Mouse (Mus musculus): ENCODE data around the gene Mto1. TPM values are rescaled to one million over a fixed set of nuclear protein-coding genes. Genes with fewer than 3 reads are reported as not detected.

Gene Mto1
- polyA plus RNA-seq, 1 experiment from 2014 or later, result 22.1 TPM

GRCm38 (mm10) chr9:78442579-78443392 is 5.2 kb upstream of the Mto1 start, which contains the start of gene Cgas:
Cgas (minus strand) TSS chr9:78443237.
- under 1% methylated on average over 80 of the region's 81 CpGs for WGBS
- Histone ChIP-seq H3K9ac (peak within 1 kb of the TSS; percentile 49), H3K4me2 (replicated peaks) (peak within 1 kb of the TSS; percentile 70), H3K36me3 (no peaks in the 10 kb centered on the region), H3K4me1 (no peaks in the 10 kb centered on the region; the same call in 1 of the 2 replicates), H3K27ac (no peak within 1 kb of the TSS), H3K4me3 (peak within 1 kb of the TSS; percentile 38), H3K9me3 (no peaks in the 10 kb centered on the region), H3K27me3 (peaks cover 68% of the 10 kb centered on the region)
- ATAC-seq (ENCODE audit: insufficient number of reproducible peaks, insufficient read depth, low FRiP score, low TSS enrichment), result no peak

GRCm38 (mm10) chr9:78447606-78447972 is 419 bp upstream of the Mto1 start:
- no peaks in the 10 kb centered on the region for H3K9me3 ChIP-seq
- peaks cover 9% of the 10 kb centered on the region for H3K36me3 ChIP-seq
- peak overlapping the region; percentile 92; the same call in 1 of the 2 replicates for H3K9ac ChIP-seq
- peak overlapping the region; percentile 99 for H3K4me3 ChIP-seq
- 31% methylated on average over 9 of the region's 9 CpGs for WGBS
- H3K4me1 ChIP-seq, result peaks cover 6% of the 10 kb centered on the region; the same call in 1 of the 2 replicates
- ATAC-seq (ENCODE audit: insufficient number of reproducible peaks, insufficient read depth, low FRiP score, low TSS enrichment), result 0 out of 2 replicates have a peak, but pooled peaks have one; percentile 42
- peak overlapping the region; percentile 64 for H3K4me2 ChIP-seq (replicated peaks)
- no peak overlapping the region for H3K27ac ChIP-seq
- peaks cover 32% of the 10 kb centered on the region for H3K27me3 ChIP-seq

- Histone ChIP-seq H3K36me3 (peaks cover 30% of the 10 kb centered on the region), H3K4me1 (0 out of 2 replicates have a peak, but pooled peaks cover 6% of the 10 kb centered on the region), H3K27ac (no peak overlapping the region), H3K4me2 (replicated peaks) (no peak overlapping the region), H3K27me3 (peaks cover 7% of the 10 kb centered on the region), H3K9ac (no peak overlapping the region), H3K4me3 (no peak overlapping the region), H3K9me3 (no peaks in the 10 kb centered on the region)
- 72% methylated on average over 5 of the region's 5 CpGs for WGBS
- no peak for ATAC-seq (ENCODE audit: insufficient number of reproducible peaks, insufficient read depth, low FRiP score, low TSS enrichment)
Measured at GRCm38 (mm10) chr9:78450404-78450803, 2.4 kb downstream of the Mto1 start.

- Histone ChIP-seq H3K36me3 (peaks cover 30% of the 10 kb centered on the region), H3K4me1 (0 out of 2 replicates have a peak, but pooled peaks cover 6% of the 10 kb centered on the region), H3K27me3 (peaks cover 2% of the 10 kb centered on the region; the same call in 1 of the 2 replicates), H3K4me2 (replicated peaks) (no peak overlapping the region), H3K9me3 (no peaks in the 10 kb centered on the region), H3K4me3 (no peak overlapping the region), H3K27ac (no peak overlapping the region), H3K9ac (no peak overlapping the region)
- no peak for ATAC-seq (ENCODE audit: insufficient number of reproducible peaks, insufficient read depth, low FRiP score, low TSS enrichment)
- 81% methylated on average over 4 of the region's 4 CpGs for WGBS
Measured at GRCm38 (mm10) chr9:78451382-78451781, 3.4 kb downstream of the Mto1 start.

- H3K27me3 ChIP-seq, result no peaks in the 10 kb centered on the region
- no peaks in the 10 kb centered on the region for H3K9me3 ChIP-seq
- no peaks in the 10 kb centered on the region for H3K4me1 ChIP-seq
- ATAC-seq (ENCODE audit: insufficient number of reproducible peaks, insufficient read depth, low FRiP score, low TSS enrichment), result no peak
- 89% methylated on average over 8 of the region's 8 CpGs for WGBS
- H3K27ac ChIP-seq, result no peak overlapping the region
- no peak overlapping the region for H3K9ac ChIP-seq
- no peak overlapping the region for H3K4me2 ChIP-seq (replicated peaks)
- H3K4me3 ChIP-seq, result no peak overlapping the region
- H3K36me3 ChIP-seq, result peaks cover 62% of the 10 kb centered on the region
Measured at GRCm38 (mm10) chr9:78457026-78457425, 9.0 kb downstream of the Mto1 start.

- H3K9ac ChIP-seq, result no peak overlapping the region
- H3K27ac ChIP-seq, result no peak overlapping the region
- peaks cover 59% of the 10 kb centered on the region for H3K36me3 ChIP-seq
- no peaks in the 10 kb centered on the region for H3K4me1 ChIP-seq
- 90% methylated on average over 4 of the region's 4 CpGs for WGBS
- H3K4me3 ChIP-seq, result no peak overlapping the region
- H3K9me3 ChIP-seq, result no peaks in the 10 kb centered on the region
- no peak for ATAC-seq (ENCODE audit: insufficient number of reproducible peaks, insufficient read depth, low FRiP score, low TSS enrichment)
- H3K4me2 ChIP-seq (replicated peaks), result no peak overlapping the region
- H3K27me3 ChIP-seq, result no peaks in the 10 kb centered on the region
Measured at GRCm38 (mm10) chr9:78463337-78463736, 15.3 kb downstream of the Mto1 start.

GRCm38 (mm10) chr9:78465725-78466124 is 17.7 kb downstream of the Mto1 start:
- no peaks in the 10 kb centered on the region for H3K27me3 ChIP-seq
- WGBS, result 91% methylated on average over 3 of the region's 3 CpGs
- no peak overlapping the region for H3K4me2 ChIP-seq (replicated peaks)
- H3K4me1 ChIP-seq, result no peaks in the 10 kb centered on the region
- no peaks in the 10 kb centered on the region for H3K9me3 ChIP-seq
- ATAC-seq (ENCODE audit: insufficient number of reproducible peaks, insufficient read depth, low FRiP score, low TSS enrichment), result no peak
- H3K4me3 ChIP-seq, result no peak overlapping the region
- peaks cover 50% of the 10 kb centered on the region for H3K36me3 ChIP-seq
- no peak overlapping the region for H3K27ac ChIP-seq
- H3K9ac ChIP-seq, result no peak overlapping the region

GRCm38 (mm10) chr9:78473588-78473987 is 25.6 kb downstream of the Mto1 start:
- H3K9ac ChIP-seq, result no peak overlapping the region
- no peak for ATAC-seq (ENCODE audit: insufficient number of reproducible peaks, insufficient read depth, low FRiP score, low TSS enrichment)
- H3K27ac ChIP-seq, result no peak overlapping the region
- no peaks in the 10 kb centered on the region for H3K27me3 ChIP-seq
- WGBS, result 84% methylated on average over 8 of the region's 8 CpGs
- no peaks in the 10 kb centered on the region for H3K4me1 ChIP-seq
- H3K4me3 ChIP-seq, result no peak overlapping the region
- peaks cover 48% of the 10 kb centered on the region for H3K36me3 ChIP-seq
- no peak overlapping the region for H3K4me2 ChIP-seq (replicated peaks)
- H3K9me3 ChIP-seq, result no peaks in the 10 kb centered on the region

GRCm38 (mm10) chr9:78474270-78474669 is 26.3 kb downstream of the Mto1 start:
- 83% methylated on average over 2 of the region's 2 CpGs for WGBS
- Histone ChIP-seq H3K9ac (no peak overlapping the region), H3K36me3 (peaks cover 55% of the 10 kb centered on the region), H3K27ac (no peak overlapping the region), H3K4me3 (no peak overlapping the region), H3K9me3 (no peaks in the 10 kb centered on the region), H3K4me2 (replicated peaks) (no peak overlapping the region), H3K27me3 (no peaks in the 10 kb centered on the region), H3K4me1 (peaks cover 6% of the 10 kb centered on the region; the same call in 1 of the 2 replicates)
- ATAC-seq (ENCODE audit: insufficient number of reproducible peaks, insufficient read depth, low FRiP score, low TSS enrichment), result no peak

- ATAC-seq (ENCODE audit: insufficient number of reproducible peaks, insufficient read depth, low FRiP score, low TSS enrichment), result no peak
- H3K27me3 ChIP-seq, result no peaks in the 10 kb centered on the region
- no peak overlapping the region for H3K4me3 ChIP-seq
- H3K4me1 ChIP-seq, result peaks cover 10% of the 10 kb centered on the region; the same call in 1 of the 2 replicates
- no peak overlapping the region for H3K9ac ChIP-seq
- no peaks in the 10 kb centered on the region for H3K9me3 ChIP-seq
- no peak overlapping the region for H3K27ac ChIP-seq
- H3K4me2 ChIP-seq (replicated peaks), result no peak overlapping the region
- 82% methylated on average over 5 of the region's 5 CpGs for WGBS
- peaks cover 59% of the 10 kb centered on the region for H3K36me3 ChIP-seq
Measured at GRCm38 (mm10) chr9:78474771-78475382, 26.9 kb downstream of the Mto1 start.

GRCm38 (mm10) chr9:78475383-78475780 is 27.4 kb downstream of the Mto1 start:
- H3K4me1 ChIP-seq, result peaks cover 10% of the 10 kb centered on the region; the same call in 1 of the 2 replicates
- H3K9ac ChIP-seq, result no peak overlapping the region
- no peaks in the 10 kb centered on the region for H3K9me3 ChIP-seq
- no peak for ATAC-seq (ENCODE audit: insufficient number of reproducible peaks, insufficient read depth, low FRiP score, low TSS enrichment)
- no peak overlapping the region for H3K27ac ChIP-seq
- 93% methylated on average over 2 of the region's 2 CpGs for WGBS
- no peak overlapping the region for H3K4me3 ChIP-seq
- no peaks in the 10 kb centered on the region for H3K27me3 ChIP-seq
- peaks cover 55% of the 10 kb centered on the region for H3K36me3 ChIP-seq
- H3K4me2 ChIP-seq (replicated peaks), result no peak overlapping the region

- H3K4me1 ChIP-seq, result peaks cover 10% of the 10 kb centered on the region; the same call in 1 of the 2 replicates
- H3K4me2 ChIP-seq (replicated peaks), result no peak overlapping the region
- H3K27me3 ChIP-seq, result no peaks in the 10 kb centered on the region
- no peak overlapping the region for H3K4me3 ChIP-seq
- 81% methylated on average over 4 of the region's 4 CpGs for WGBS
- H3K9ac ChIP-seq, result no peak overlapping the region
- ATAC-seq (ENCODE audit: insufficient number of reproducible peaks, insufficient read depth, low FRiP score, low TSS enrichment), result no peak
- peaks cover 50% of the 10 kb centered on the region for H3K36me3 ChIP-seq
- H3K27ac ChIP-seq, result no peak overlapping the region
- H3K9me3 ChIP-seq, result no peaks in the 10 kb centered on the region
Measured at GRCm38 (mm10) chr9:78475873-78476272, 27.9 kb downstream of the Mto1 start.
